ENCODE assay signal across 9 mouse cellular contexts in genomic region chrX:48429538-48429937, GRCm38 (mm10). TPM values are rescaled to one million over a fixed set of nuclear protein-coding genes. Genes with fewer than 3 reads are reported as not detected.
A peak's percentile ranks its signal among the peaks of the same experiment; 100 is the strongest.
DNase-seq lines count a peak whose midpoint lies in the region; ATAC-seq and TF ChIP-seq lines count a peak whose summit lies in the region.
"Had no signal": no experiment of that assay in that cellular context is flagged by ENCODE, and none has a peak within 500 bp of the region (broad histone marks: within the 10 kb centered on the region; RNA-seq: fewer than 3 reads in every experiment).

No protein-coding gene starts in this region.

- intact Hi-C loops in heart, postnatal 25 days (cut with DNase I) = no loop called here
- intact Hi-C loops in left cerebral cortex, postnatal 25 days (cut with DNase I) = no loop called here

- H3K4me3 ChIP-seq in heart, embryonic 13.5 days = no peak overlapping the region
- H3K4me3 ChIP-seq in E14TG2a.4 (replicated peaks; ENCODE audit: low read length) = no peak overlapping the region
- H3K4me3 ChIP-seq: left cerebral cortex, adult 2 months had no signal

- TF ChIP-seq CTCF in E14TG2a.4 (conservative IDR thresholded peaks at IDR 0.05; ENCODE audit: low read length) = 0 out of 2 replicates have a peak, but pooled peaks have one; percentile 3

- no peaks in the 10 kb centered on the region for H3K27me3 ChIP-seq in heart, embryonic 13.5 days (replicated peaks)
- H3K27me3 ChIP-seq in E14TG2a.4 (ENCODE audit: insufficient read depth, low read length) = no peaks in the 10 kb centered on the region

- no peak overlapping the region for H3K4me2 ChIP-seq in heart, embryonic 13.5 days

- 32% methylated on average over 6 of the region's 6 CpGs for WGBS in heart, embryonic 13.5 days

- H3K4me1 ChIP-seq in heart, embryonic 13.5 days = peaks cover 59% of the 10 kb centered on the region
- peaks cover 70% of the 10 kb centered on the region for H3K4me1 ChIP-seq in E14TG2a.4 (replicated peaks; ENCODE audit: low read depth, low read length)

- DNase-seq in heart, postnatal 25 days (ENCODE audit: low spot score) = no peak
- no peak for DNase-seq in frontal cortex, adult 2 months (ENCODE audit: extremely low spot score in 1 of 2, low spot score in 1 of 2)
- no peak for DNase-seq in embryo, embryonic 9.5 days (ENCODE audit: extremely low spot score)
- no peak for DNase-seq in left cerebral cortex, postnatal 25 days (ENCODE audit: low spot score in 2 of 2)

- no peaks in the 10 kb centered on the region for H3K36me3 ChIP-seq in heart, embryonic 13.5 days
- no peaks in the 10 kb centered on the region for H3K36me3 ChIP-seq in E14TG2a.4 (ENCODE audit: insufficient read depth, low read length)

- H3K27ac ChIP-seq in heart, embryonic 13.5 days (replicated peaks) = 0 out of 2 replicates have a peak overlapping the region, but pooled peaks have one; percentile 20
- H3K27ac ChIP-seq: left cerebral cortex, adult 2 months had no signal

- no peaks in the 10 kb centered on the region for H3K9me3 ChIP-seq in heart, embryonic 13.5 days
- H3K9me3 ChIP-seq in E14TG2a.4 (ENCODE audit: low read length) = no peaks in the 10 kb centered on the region

- ATAC-seq in heart, embryonic 13.5 days (ENCODE audit: extremely low read depth, insufficient number of reproducible peaks, low FRiP score, low TSS enrichment) = no peak
- peak; percentile 28 for ATAC-seq in inflammation-experienced regulatory T-cells, adult 6 months
- ATAC-seq in neutrophil, adult 5-6 weeks (ENCODE audit: extremely low read depth, insufficient number of reproducible peaks, low FRiP score, poor library complexity, severe bottlenecking) = peak; percentile 48

- H3K9ac ChIP-seq in heart, embryonic 13.5 days = no peak overlapping the region

RNA-seq across cellular contexts. Expression of gene Elf4, which starts 33.4 kb away (rescaled TPM):
- polyA plus RNA-seq in heart, embryonic 13.5 days (2015; fragmentation: Nextera tagmentation; extraction: Ambion mirVana) = 9.2 and 10.3 TPM in 2 replicates
- total RNA-seq in heart, postnatal 25 days (2021) = 1 to 10 TPM; 6.0 to 6.4 TPM
- 10 to 100 TPM; 26.8 to 32.6 (median 28.2) TPM for polyA plus RNA-seq in inflammation-experienced regulatory T-cells, adult 6 months (2017; shearing (Covaris generic))
- total RNA-seq in neutrophil, adult 5-6 weeks (2017) = 45.7 and 46.6 TPM in 2 replicates
- 0.84 and 1.0 TPM in 2 replicates for polyA plus RNA-seq in frontal cortex, adult 2 months (2012; rRNA removed)
- total RNA-seq in left cerebral cortex, postnatal 25 days (2021) = under 1 TPM; 0.69 to 0.71 TPM

Comparison
In these comparisons a context has a peak if more than half of its experiments do, and no peak if none do; other contexts are left out.
1. RNA of gene Elf4, which starts 33.4 kb away (total RNA-seq): 45.7 to 46.6 TPM in neutrophil, adult 5-6 weeks and 6.0 to 6.4 TPM in heart, postnatal 25 days; 0.69 to 0.71 TPM in left cerebral cortex, postnatal 25 days; every median in the first group is over 4 times any median in the second.